Mouse (Mus musculus): ENCODE results near the gene Lama2. TPM values are rescaled to one million over a fixed set of nuclear protein-coding genes. Genes with fewer than 3 reads are reported as not detected.

Gene Lama2
- polyA plus RNA-seq, 1 experiment from 2014 or later, result 19.3 TPM

DNA sequence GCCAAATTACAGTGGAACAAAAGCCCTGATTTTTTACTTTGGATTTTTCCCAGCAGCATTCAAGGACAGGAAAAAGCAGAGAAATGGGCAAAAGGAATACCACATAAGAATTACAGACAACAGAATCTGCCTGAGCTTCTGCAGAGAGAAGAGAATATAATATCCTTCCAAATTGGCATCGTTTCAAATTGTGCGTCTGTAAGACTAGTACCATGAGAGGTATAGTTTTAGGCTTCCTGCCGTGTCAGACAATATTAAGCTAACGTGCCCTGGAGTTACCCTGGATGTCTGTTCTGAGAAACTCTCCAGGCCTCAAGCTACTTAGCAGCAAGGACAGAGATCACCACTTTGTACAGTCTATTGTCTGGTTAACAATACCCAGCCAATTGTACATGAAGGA lies 384.8 kb downstream of the Lama2 start:
- Histone ChIP-seq H3K4me3 (no peak overlapping the region), H3K27ac (no peak overlapping the region), H3K4me1 (replicated peaks) (no peaks in the 10 kb centered on the region), H3K36me3 (no peaks in the 10 kb centered on the region), H3K9me3 (replicated peaks) (no peaks in the 10 kb centered on the region), H3K27me3 (no peaks in the 10 kb centered on the region), H3K4me2 (no peak overlapping the region), H3K9ac (no peak overlapping the region)
- WGBS, result 34% methylated on average over 4 of the region's 4 CpGs
- ATAC-seq (replicated peaks; ENCODE audit: insufficient number of reproducible peaks, insufficient read depth, low FRiP score, low read depth), result no peak

DNA sequence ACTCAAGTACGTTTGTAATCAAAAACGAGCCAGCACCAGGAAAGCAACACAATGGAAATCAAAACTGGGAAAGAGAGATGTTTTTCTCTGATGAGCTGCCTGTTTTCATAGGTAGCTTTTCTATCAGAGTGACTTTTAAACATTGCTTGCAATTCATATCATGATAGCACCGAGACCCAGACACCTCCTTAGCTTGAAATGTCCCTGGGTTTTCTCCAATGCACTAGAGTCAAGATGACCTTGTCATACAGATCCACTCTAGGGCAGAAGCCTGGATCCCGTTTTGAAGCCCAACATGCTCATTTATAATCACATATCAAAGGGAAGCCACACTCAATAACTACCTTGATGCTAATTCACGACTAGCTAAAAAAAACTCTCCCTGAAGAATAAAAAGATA lies 386.0 kb downstream of the Lama2 start:
- Histone ChIP-seq H3K9ac (no peak overlapping the region), H3K4me1 (replicated peaks) (no peaks in the 10 kb centered on the region), H3K9me3 (replicated peaks) (no peaks in the 10 kb centered on the region), H3K27me3 (no peaks in the 10 kb centered on the region), H3K27ac (no peak overlapping the region), H3K4me2 (no peak overlapping the region), H3K36me3 (no peaks in the 10 kb centered on the region), H3K4me3 (no peak overlapping the region)
- WGBS, result 43% methylated on average over 5 of the region's 5 CpGs
- ATAC-seq (replicated peaks; ENCODE audit: insufficient number of reproducible peaks, insufficient read depth, low FRiP score, low read depth), result no peak

DNA sequence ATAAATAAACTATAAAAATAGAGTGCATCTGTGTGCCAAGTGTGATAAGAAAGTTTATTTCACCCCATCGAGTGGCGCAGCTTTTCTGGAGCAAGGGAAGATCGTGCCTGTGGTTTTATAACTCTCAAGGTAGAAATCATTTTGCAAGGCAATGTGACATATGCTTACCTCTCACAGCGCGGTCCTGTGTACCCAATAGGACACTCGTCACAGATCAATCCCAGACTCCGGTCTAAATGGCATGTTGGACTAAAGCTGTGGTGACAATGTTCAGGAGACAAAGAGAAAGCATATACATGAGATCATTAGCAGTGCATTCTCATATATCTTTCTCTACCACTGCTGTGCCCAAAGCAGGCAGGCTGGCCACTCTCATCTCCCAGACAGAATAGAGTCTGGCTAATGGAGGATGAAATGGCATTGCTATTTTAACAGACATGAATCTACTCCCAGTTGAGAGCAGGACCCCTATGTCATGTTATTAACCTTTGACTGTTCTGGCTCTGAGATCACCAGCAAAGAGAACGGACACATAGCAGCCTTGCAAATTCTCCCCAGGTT lies 395.7 kb downstream of the Lama2 start:
- 74% methylated on average over 8 of the region's 8 CpGs for WGBS
- Histone ChIP-seq H3K9ac (no peak overlapping the region), H3K4me2 (no peak overlapping the region), H3K4me3 (no peak overlapping the region), H3K4me1 (replicated peaks) (no peaks in the 10 kb centered on the region), H3K9me3 (replicated peaks) (no peaks in the 10 kb centered on the region), H3K27ac (no peak overlapping the region), H3K36me3 (no peaks in the 10 kb centered on the region), H3K27me3 (no peaks in the 10 kb centered on the region)
- no peak for ATAC-seq (replicated peaks; ENCODE audit: insufficient number of reproducible peaks, insufficient read depth, low FRiP score, low read depth)

DNA sequence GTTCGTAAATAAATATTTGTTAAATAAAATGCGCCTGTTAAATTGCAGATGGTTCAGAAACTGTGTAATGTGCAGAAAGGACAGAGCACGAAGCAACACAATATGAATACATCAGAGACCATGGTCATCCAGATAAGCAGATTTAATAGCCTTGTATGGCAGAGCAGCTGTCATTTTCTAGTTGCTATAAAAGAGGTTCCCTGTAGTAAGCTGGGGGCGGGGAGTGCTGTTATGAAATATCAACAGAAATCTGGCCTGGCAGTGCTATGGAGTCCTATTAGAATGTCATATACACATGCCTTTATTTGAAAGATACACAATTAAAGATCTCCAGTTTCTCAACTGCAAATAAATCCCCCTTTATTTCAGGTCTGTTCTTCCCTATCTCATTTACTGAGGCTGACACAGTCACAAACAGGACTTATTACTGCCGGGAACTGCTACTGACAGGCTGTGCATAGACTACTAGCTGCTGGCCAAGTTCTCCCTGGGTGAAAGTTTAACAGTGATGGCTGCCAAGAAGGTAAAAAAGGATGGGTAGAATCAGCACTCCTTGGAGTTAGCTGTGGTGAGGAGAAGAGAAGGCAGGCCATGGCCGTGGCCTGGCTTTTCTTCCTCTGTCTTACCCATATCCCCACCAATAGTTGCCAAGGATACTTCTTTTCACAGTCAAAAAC lies 396.8 kb downstream of the Lama2 start:
- Histone ChIP-seq H3K36me3 (no peaks in the 10 kb centered on the region), H3K9ac (no peak overlapping the region), H3K4me3 (no peak overlapping the region), H3K27me3 (no peaks in the 10 kb centered on the region), H3K9me3 (replicated peaks) (no peaks in the 10 kb centered on the region), H3K4me2 (no peak overlapping the region), H3K27ac (no peak overlapping the region), H3K4me1 (replicated peaks) (no peaks in the 10 kb centered on the region)
- ATAC-seq (replicated peaks; ENCODE audit: insufficient number of reproducible peaks, insufficient read depth, low FRiP score, low read depth), result no peak
- WGBS, result 75% methylated on average over 6 of the region's 6 CpGs

DNA sequence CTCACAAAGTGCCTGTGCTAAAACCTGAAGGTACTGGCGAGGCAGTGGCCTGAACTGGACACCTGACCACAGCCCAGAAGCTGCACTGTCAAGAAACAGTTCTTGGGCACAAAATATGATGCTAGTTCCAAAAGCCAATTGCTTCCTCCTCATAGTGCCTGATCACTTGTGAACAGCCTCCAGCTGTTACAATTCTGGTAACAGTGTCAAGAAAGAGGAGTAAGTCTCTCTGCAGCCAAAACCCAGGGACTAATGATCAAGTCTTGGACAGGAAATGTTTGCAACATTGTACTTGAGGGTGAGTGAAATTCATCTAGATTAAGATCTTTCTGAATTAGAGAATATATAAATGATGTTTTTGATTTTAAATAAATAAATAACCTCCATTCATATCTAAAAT lies 399.9 kb downstream of the Lama2 start:
- Histone ChIP-seq H3K27ac (no peak overlapping the region), H3K4me2 (no peak overlapping the region), H3K4me1 (replicated peaks) (no peaks in the 10 kb centered on the region), H3K27me3 (no peaks in the 10 kb centered on the region), H3K9me3 (replicated peaks) (no peaks in the 10 kb centered on the region), H3K9ac (no peak overlapping the region), H3K4me3 (no peak overlapping the region), H3K36me3 (no peaks in the 10 kb centered on the region)
- WGBS, result 72% methylated on average over 1 of the region's 1 CpGs
- ATAC-seq (replicated peaks; ENCODE audit: insufficient number of reproducible peaks, insufficient read depth, low FRiP score, low read depth), result no peak

DNA sequence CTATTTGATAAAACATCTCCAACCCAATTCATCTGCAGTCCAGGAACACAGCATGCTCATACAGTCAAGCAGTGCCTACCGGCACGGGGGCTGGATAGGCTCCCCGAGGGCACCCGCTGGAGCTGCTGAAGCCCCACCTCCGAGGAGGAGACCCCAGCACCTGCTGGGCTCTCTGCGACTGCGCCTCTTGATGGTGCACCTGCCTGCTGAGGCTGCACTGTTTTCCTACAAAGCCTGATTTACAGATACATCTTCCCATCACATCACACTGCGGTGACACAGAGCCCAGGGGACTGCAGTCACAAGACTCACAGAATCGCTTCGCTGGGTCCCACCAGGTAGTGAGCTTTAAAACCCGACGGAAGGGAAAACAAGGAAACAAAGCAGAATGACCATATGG lies 412.2 kb downstream of the Lama2 start:
- Histone ChIP-seq H3K36me3 (no peaks in the 10 kb centered on the region), H3K4me3 (no peak overlapping the region), H3K9me3 (replicated peaks) (no peaks in the 10 kb centered on the region), H3K9ac (no peak overlapping the region), H3K27ac (no peak overlapping the region), H3K4me2 (no peak overlapping the region), H3K27me3 (no peaks in the 10 kb centered on the region), H3K4me1 (replicated peaks) (no peaks in the 10 kb centered on the region)
- no peak for ATAC-seq (replicated peaks; ENCODE audit: insufficient number of reproducible peaks, insufficient read depth, low FRiP score, low read depth)
- 25% methylated on average over 12 of the region's 12 CpGs for WGBS

DNA sequence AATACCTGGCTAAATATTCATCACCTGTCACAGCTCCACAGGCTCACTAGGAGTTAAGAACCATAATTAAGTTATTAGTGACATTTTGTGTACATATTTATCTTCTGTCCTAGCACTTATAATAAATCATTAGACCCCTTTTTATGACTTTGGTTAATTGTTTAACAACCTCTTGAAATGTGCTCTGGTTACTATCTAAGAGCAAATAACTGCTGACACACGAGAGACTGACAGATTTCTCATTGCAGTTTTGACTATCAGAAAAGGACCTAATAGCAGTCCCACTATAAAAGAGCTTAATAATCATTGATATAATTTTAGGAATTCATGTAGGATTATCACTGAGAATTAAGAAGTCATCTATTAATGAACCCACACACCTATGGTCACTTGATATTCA lies 421.1 kb downstream of the Lama2 start:
- H3K9me3 ChIP-seq (replicated peaks), result no peaks in the 10 kb centered on the region
- H3K36me3 ChIP-seq, result no peaks in the 10 kb centered on the region
- WGBS, result 54% methylated on average over 1 of the region's 1 CpGs
- ATAC-seq (replicated peaks; ENCODE audit: insufficient number of reproducible peaks, insufficient read depth, low FRiP score, low read depth), result no peak
- no peaks in the 10 kb centered on the region for H3K27me3 ChIP-seq
- H3K4me3 ChIP-seq, result no peak overlapping the region
- no peaks in the 10 kb centered on the region for H3K4me1 ChIP-seq (replicated peaks)
- H3K4me2 ChIP-seq, result no peak overlapping the region
- no peak overlapping the region for H3K27ac ChIP-seq
- H3K9ac ChIP-seq, result no peak overlapping the region

DNA sequence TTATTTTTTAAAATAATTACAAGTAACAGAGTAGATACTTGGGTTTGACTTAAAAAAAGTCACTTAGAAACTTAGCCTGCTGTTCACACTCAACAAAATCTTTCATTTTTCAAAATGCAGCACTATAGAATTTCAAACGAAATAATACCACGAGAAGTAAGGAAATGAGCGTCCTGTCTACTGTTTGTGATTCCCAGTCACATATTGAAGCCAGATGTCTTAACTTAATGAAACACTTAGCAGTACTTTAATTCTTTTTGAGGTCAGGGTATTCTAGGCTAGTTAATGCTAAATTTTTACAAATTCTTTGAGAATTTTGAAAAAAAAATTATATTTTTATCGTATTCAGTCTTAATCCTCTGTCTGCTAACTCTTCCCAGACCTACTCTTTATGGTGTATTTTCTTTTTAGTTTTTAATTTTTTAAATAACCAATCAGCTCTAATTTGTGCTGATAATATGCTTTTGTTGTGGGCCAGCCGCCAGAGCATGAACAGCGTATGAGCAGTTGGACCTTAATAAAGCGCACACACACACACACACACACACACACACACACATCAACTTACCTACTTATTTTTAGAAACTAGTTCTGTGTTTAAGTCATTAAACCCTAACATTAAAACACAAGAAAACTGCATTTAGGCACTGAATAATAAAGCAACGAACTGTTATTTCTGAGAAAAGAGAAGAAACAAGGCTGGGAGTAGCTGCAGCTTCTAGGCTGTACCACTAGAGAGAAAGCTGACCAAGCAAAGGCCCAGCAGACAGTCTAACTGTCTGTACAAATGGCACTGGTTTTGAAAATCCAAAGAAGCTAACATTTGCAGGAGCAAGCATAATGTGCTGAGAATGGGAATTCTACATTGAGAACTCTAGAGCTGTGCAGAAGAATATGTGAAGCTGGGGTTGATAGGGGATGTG lies 425.3 kb downstream of the Lama2 start:
- ATAC-seq (replicated peaks; ENCODE audit: insufficient number of reproducible peaks, insufficient read depth, low FRiP score, low read depth), result no peak
- WGBS, result 78% methylated on average over 8 of the region's 8 CpGs
- Histone ChIP-seq H3K27me3 (no peaks in the 10 kb centered on the region), H3K4me2 (no peak overlapping the region), H3K27ac (no peak overlapping the region), H3K4me3 (no peak overlapping the region), H3K4me1 (replicated peaks) (no peaks in the 10 kb centered on the region), H3K9me3 (replicated peaks) (no peaks in the 10 kb centered on the region), H3K36me3 (no peaks in the 10 kb centered on the region), H3K9ac (no peak overlapping the region)

DNA sequence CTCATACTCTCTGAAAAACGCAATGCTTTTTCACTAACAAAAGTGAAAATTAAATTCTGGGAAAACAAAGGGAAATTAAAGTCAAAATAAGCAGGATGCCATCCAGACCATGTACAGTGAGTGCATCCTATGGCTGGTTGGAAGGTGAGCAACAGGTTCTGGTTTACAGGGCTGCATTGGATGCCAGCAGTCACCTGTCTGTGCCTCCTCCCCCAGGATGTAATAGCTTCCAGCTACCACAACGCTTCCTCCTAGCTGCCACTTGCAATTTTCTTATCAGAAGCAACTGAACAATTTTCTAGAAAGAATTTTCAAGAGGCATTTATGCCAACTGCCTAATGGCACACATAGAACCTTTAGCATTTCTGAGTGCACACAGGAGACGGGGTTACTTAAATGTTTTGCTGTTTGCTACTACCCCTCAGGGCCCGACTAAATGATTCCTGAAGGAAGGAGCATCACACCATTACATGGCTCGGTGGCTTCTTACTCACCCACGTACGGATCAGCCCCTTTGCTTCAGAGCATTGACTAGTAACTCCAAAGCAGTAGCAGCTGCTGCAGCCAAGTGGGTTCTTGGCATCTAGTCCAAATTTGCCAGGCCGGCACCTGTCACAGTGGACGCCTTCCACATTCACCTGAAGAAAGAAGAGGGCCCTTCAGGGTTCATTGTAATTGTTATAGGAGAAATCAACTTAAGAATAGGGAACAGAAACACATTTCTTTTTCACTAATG lies 430.8 kb downstream of the Lama2 start:
- ATAC-seq (replicated peaks; ENCODE audit: insufficient number of reproducible peaks, insufficient read depth, low FRiP score, low read depth), result no peak
- H3K4me2 ChIP-seq, result no peak overlapping the region
- WGBS, result 76% methylated on average over 9 of the region's 9 CpGs

DNA sequence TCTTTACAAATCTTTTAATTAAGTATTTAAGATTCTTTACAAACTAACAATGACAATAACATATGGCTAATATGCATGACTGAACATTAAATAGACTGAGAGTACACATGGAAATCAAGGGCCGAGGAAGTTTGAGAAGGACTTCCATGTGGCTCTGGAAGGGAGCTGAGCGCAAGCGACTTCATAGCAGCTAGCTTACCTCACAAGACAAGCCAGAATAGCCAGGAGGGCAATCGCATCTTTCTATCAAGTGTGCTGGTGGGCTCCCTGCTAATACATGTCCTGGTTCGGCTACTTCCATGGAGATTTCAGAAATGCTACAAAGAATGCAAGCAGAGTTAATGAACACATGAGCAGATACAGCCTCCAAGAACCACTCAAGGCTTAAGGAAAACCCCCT lies 435.4 kb downstream of the Lama2 start:
- WGBS, result 89% methylated on average over 5 of the region's 5 CpGs
- ATAC-seq (replicated peaks; ENCODE audit: insufficient number of reproducible peaks, insufficient read depth, low FRiP score, low read depth), result no peak

More for the DNA sequence above, 430.8 kb downstream of the Lama2 start:
- no peak overlapping the region for H3K27ac ChIP-seq
- H3K4me3 ChIP-seq, result no peak overlapping the region
- no peaks in the 10 kb centered on the region for H3K9me3 ChIP-seq (replicated peaks)
- H3K4me1 ChIP-seq (replicated peaks), result no peaks in the 10 kb centered on the region
- no peaks in the 10 kb centered on the region for H3K27me3 ChIP-seq
- H3K36me3 ChIP-seq, result no peaks in the 10 kb centered on the region
- no peak overlapping the region for H3K9ac ChIP-seq

DNA sequence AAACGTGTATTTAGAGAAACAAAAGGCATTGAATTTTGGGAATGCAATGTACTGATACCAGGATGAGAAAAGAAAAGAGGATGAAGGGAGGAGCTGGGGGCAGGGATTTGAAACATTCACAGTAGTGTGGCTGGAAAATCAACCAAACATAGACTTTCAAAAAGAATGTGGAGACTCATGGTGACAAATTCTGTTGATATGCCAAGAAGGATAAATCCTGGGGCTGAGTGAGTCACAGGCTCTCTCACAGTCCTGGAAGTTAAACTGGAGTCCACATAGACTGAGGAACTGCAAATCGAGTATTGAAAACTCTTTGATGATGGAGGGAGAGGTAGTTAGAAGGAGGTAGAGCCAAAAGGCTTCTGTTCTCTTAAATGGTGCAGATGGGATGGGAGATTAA lies 445.3 kb downstream of the Lama2 start:
- Histone ChIP-seq H3K27me3 (no peaks in the 10 kb centered on the region), H3K4me1 (replicated peaks) (no peaks in the 10 kb centered on the region), H3K4me3 (no peak overlapping the region), H3K4me2 (no peak overlapping the region), H3K36me3 (no peaks in the 10 kb centered on the region), H3K9ac (no peak overlapping the region), H3K9me3 (replicated peaks) (no peaks in the 10 kb centered on the region), H3K27ac (no peak overlapping the region)
- no peak for ATAC-seq (replicated peaks; ENCODE audit: insufficient number of reproducible peaks, insufficient read depth, low FRiP score, low read depth)
- WGBS, result 61% methylated on average over 2 of the region's 2 CpGs

More for the DNA sequence above, 435.4 kb downstream of the Lama2 start:
- Histone ChIP-seq H3K4me3 (no peak overlapping the region), H3K9ac (no peak overlapping the region), H3K9me3 (replicated peaks) (no peaks in the 10 kb centered on the region), H3K27ac (no peak overlapping the region), H3K27me3 (no peaks in the 10 kb centered on the region), H3K4me2 (no peak overlapping the region), H3K36me3 (no peaks in the 10 kb centered on the region), H3K4me1 (replicated peaks) (no peaks in the 10 kb centered on the region)

All from heart, embryonic 15.5 days (tissue).